Mouse (Mus musculus) kidney, adult 8-10 months (tissue): Measurements from ENCODE around the gene Gabbr2.
A peak's percentile ranks its signal among the peaks of the same experiment; 100 is the strongest.

ENCODE experiments used
- DNase-seq, 2 experiments: peaks; one replicate each; pipeline ENCODE4 v3.0.0; 2022

The Gabbr2 gene

GRCm38 (mm10) chr4:46991016-46991958 is at the start of gene Gabbr2:
Gabbr2 (minus strand) TSS chr4:46991873.
- no peak for DNase-seq

DNA sequence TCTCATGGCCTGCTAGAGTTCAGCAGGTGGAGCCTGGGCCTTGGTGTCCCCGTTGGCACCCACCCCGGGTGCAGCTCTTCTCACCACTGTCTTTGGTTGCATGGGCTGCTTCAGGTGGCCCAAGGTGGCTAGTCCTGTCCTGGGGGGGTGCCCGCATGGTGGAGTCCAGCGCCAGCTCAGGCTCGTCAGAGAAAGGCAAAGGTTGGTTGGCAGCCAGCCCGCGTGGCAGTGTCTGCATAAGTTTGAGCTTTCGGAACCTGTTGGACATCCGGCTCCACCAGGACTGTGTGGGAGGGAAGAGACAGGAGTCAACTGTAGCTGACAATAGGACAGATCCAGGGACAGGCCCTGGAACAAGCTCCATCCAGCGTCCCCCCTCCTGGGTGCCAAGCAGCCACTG is 47.9 kb upstream of the Gabbr2 start:
- DNase-seq: peak; percentile 90

GRCm38 (mm10) chr4:47037321-47037657 is 45.6 kb upstream of the Gabbr2 start:
- DNase-seq: peak; percentile 61 to 82

DNA sequence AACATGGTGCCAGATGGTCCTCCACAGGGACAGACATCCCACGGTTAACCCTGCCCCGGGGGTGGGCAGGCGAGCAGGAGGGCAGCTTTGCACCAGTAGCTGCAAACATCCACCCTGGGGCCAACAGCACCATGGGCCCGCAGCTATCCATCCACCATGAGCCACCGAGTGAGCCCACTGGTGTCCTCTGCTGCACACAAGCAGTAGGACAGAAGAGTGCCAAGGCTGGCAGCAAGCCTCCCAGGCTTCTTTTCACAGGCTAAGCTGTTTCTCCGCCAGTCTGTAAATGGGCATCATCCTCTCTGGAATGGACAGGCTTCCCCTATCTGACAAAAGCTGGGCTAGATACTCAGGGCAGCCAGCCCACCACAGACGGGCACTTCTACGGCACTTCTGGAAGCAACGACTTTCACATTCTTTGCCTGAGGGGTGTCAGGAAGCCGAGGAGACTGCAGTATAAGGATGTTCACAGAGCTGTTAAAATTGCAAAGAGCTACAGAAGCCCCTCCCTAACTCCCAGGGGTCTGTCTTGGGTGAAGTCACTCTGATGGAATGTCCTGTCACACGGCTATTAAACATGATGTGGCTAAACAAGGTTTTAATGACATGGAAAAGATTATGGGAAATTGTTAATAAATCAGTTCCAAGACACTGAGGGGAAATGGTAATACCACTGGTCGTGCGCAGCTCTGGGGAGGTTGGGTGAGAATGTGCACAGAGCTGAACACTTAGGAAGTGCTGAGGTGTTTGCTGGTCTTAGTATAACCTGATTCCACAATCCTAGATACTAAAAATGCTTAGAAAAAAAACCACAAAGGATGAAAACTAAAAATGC is 45.0 kb upstream of the Gabbr2 start:
- no peak for DNase-seq

DNA sequence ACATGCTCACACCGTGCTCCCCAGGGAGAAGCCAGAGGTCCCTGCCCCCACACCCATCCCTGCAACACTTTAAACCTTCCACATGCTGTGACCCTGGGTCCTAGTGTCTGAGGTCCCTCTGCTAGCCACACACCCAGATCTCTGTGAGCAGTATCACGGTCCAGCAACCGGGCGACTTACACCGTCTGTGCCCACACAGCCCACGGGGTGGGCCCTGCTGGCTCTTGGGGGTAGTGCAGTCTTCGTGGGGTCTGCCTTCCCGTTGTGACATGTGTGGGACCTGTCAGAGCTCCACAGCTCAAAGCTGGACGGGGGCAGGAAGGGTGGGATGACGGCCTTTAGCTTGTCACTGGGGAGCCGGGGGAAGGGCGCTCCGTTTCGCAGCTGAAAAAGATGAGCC is 43.9 kb upstream of the Gabbr2 start:
- DNase-seq: no peak

GRCm38 (mm10) chr4:47032171-47032570 is 40.5 kb upstream of the Gabbr2 start:
- no peak for DNase-seq

- no peak for DNase-seq
These were observed 37.1 kb upstream of the Gabbr2 start for GRCm38 (mm10) chr4:47028791-47029190.

DNA sequence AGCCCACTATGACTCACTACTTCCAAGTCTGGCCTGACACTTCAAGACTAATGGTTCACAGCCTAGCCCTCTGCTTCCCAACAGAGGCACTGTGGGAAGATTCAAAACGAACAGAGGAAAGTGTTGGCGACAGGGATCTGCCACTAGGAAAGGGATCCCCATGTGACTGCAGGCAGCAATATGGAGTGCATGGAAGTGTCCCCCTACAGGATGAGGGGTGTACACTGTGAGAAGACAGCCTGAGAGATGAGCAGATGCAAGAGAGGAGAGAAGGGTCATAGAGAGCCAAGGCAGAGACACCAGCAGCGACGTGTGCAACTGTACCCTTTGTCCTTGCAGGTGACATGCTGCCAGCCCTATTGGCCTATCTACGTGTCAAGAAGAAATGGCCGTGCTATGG is 32.3 kb upstream of the Gabbr2 start:
- no peak for DNase-seq

DNA sequence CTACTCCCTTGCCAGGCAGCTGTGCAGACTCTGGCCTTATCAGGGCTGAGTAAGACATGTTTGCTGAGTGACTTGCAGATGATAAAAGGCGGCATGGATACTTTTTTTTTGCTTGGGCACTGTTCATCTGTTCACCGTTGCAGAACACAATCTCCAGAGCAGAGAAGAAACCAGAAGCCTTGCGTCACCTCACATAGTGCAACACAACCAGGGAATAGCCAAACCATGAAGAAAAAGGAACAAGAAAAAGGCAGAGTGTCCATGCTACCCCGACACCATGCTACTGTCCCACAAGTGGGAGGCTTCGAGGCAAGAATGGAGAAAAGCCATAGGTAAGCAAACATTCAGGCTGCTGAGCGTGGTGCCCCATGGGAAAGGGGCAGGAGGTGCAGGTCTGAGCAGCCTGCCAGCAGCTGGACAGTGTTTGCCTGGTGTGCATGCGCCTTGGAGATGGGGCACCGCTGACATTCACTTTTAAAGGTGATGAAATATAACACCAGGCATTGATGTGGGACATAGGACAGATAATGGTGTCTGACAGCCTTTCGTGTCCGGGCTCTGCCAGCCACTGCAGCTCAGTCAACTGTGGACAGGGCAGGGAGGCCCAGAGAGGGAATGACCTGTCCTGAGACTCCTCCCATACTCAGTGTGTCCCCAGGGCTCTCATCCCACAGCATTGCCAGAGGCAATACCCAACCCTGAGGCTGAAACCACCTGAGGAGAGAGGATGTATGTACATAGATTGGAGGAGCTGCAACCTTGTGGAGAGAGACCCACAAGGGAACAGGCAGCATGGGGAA is 31.3 kb upstream of the Gabbr2 start:
- DNase-seq: no peak

DNA sequence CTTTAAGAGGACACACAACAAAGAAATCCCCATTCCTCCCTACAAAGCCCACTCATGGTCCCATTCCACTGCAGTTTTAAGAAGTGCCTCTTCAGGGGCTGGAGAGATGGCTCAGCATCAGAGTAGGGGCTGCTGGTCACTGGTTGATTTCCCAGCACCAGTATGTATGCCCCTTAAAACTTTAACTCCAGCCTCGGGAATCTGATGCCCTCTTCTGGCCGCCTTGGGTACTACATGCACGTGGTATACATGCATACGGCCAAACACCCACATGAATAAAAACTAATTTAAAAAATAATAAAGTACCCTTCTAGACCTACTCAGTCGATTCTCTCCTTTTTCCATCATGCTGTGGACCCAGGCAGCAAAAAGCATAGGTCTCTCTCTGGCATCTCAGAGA is 28.9 kb upstream of the Gabbr2 start:
- peak in 1 of 2 experiments; percentile 77 for DNase-seq

DNA sequence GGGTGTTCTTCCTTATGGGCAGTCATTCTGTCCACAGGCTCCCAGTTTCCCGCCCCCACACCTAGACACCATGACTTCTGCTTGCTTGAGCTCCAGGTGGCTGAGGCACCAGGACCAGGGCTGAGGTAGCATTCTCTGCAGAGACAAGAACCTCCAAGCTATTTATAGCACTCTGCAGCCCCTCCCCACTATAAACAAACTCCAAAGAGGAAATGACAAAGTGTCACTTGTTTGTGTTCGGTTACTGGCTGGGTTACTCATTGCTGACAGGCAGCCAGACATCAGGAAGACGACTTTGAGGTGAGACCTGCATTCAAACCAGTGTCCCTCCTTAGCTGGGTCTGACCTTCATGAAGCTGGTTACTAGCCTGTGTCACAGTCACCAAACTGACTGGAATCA is 23.5 kb upstream of the Gabbr2 start:
- no peak for DNase-seq

DNA sequence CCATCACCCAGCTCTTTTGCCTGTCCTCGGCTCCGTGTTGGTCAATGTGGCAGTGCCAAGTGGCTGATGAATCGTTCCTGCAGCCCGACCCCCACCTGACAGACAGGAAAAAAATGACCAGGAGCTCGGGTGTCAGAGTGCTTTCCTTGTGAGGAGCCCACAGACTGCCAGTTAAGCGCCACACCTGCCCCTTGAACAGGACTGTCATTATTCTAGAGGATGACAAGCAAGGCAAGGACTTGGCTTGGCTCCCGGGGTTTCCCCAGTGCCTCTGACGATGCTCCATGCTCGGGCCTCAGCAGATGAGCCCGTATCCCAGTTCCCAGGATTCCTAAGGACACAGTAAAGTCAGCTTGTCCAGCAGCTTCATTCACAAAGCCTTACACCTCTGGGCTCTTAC is 20.8 kb upstream of the Gabbr2 start:
- DNase-seq: no peak

DNA sequence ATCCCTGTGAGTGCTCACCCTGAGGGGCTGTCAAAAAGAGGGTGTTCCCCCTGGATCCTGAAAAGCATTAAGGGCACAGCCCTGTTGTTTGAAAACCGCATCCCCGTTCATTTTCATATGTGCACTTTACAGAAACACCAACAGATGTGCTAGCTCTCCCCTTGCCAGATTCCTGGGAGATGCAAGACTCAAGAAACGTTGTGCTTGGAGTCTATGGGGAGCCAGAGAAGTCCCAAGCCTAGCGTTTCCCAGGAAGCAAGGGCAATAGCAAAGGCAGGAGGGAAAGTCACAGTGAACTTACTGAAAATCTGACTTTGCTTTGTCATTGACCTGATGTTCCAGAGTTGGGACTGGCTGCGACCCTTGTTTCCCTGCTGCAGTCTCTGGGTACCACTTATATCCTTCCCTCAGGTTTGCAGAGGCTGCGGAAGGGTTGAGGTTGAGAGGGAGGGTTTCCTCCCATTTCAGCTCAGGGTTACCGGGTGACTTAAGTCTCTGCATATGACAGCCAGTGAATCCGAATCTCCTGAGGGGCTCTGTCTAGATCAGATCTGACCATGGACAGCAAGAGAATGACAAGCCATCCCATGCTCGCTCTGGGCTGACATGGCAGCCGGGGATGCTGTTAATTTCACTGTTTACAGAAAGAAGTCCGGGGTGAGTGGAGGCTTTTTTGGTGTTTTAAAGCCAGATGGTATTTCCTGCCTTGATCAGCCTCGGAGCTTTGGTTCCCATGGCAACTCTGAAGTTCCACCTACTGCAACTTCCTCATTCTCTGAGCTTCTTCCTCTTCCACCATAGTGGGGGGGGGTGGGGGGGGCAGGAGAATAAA is 18.9 kb upstream of the Gabbr2 start:
- DNase-seq: peak in 1 of 2 experiments; percentile 27

DNA sequence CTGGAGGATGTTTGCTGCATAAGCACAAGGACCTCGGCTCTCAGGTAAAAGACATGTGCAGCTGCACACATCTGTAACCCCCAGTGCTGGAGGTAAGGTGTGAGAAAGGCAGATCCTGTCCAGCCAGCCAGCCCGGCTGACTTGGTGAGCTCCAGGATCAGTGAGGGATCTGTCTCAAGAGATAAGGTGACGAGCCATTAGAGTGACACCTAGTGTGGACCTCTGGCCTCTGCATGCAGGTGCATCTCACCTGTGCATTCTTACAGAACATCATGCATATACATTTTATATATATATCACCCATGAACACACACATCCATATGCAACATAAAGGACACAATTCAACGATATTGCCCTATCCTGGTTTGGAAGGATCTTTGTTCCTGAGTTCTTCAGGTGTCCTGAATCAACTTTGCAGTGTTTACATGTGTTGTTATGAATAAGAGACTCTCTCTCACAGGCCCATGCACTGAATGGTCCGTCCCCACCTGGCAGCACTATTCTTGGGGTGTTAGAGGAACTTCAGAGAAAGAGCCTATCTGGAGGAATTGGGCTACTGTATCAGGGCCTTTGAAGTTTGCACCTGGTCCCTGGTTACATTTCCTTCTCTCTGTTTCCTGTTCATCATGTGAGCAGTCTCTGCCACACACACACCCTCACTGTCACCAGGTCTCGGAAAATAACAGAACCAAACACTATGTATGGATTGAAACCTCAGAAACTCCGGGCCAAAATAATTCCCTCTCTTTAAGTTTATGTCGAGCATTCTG is 9.1 kb upstream of the Gabbr2 start:
- no peak for DNase-seq

DNA sequence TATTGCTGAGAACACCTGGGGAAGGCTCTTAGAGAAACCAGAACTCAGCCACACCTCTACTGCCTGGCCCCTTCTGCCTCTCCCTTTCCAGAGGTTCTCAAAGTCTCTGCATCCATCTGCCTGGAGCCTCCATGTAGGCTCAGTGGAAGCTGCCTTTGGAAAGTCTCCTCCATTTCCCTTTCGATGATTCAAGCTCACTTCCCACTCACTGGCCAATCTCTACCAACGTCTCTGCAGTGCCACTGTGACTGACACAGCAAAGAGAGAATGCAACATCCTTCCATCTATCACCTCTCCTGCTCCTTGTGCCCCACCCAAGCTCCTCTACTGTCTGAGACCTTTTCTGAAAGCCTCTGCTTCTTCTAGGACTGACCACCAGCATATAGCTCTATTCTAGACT is 6.3 kb upstream of the Gabbr2 start:
- DNase-seq: no peak

DNA sequence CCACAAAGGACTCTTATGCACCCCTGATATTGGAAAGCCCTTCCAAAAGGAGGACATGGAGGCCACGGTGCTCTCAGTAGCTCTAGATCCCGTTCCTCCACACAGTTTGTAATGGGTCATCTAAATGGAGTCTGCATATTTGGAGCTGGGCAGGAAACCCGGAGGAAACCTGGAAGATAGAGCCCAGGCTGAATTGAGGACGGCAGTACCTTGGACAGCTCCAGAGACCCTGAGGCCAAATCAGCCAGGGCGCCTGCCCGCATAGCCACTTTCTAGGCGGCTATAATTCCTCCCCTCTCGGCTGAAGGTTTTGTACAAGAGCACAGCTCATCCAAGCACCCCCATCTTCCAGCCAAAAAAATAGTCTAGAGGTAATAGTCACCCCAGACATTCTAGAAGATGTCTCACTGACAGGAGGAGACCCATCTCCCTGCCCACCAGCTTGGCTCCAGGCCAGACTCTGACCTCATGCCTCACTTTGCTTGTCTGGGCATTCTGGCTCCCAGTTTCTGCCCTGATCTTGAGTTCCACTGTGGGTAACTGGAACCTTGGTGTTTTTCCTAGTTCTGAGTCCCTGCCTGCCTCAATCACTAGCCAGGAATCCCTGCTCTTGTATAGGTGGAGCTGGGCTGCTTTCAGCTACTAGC is 1.3 kb upstream of the Gabbr2 start:
- DNase-seq: peak in 1 of 2 experiments; percentile 34

- no peak for DNase-seq
These were observed 265 bp upstream of the Gabbr2 start for GRCm38 (mm10) chr4:46991959-46992316.

- no peak for DNase-seq
These were observed 1.2 kb downstream of the Gabbr2 start for GRCm38 (mm10) chr4:46990281-46991015.

GRCm38 (mm10) chr4:46989842-46990241 is 1.8 kb downstream of the Gabbr2 start:
- DNase-seq: peak in 1 of 2 experiments; percentile 45

GRCm38 (mm10) chr4:46988824-46989223 is 2.8 kb downstream of the Gabbr2 start:
- no peak for DNase-seq
